Mouse (Mus musculus): ENCODE results near the gene Gstm3.
"Not testable (repeated sequence)": the region's sequence is repeated elsewhere in the genome, so short reads cannot be mapped to it uniquely, and the experiment has no call there.

The Gstm3 gene

DNA sequence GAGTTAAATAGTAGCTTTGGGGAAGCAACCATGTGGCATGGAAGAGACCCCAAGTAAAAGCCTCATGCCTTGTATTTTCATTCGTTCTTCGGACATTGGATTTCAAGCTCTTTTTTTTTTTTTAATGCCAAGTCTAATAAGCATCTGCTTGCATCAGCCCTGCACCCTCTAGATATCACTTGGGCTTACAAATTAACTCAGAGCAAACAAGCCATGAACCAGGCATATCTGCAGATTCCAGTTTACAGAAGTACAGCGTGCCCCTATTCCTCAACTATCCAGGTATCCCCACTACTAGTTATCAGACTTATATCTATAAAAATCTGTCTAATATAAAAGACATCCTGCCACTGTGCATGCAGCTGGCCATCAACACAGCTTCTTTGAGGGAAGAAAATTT is 3.0 kb upstream of the Gstm3 start:
- DNase-seq (ENCODE audit: low spot score), result no peak

DNA sequence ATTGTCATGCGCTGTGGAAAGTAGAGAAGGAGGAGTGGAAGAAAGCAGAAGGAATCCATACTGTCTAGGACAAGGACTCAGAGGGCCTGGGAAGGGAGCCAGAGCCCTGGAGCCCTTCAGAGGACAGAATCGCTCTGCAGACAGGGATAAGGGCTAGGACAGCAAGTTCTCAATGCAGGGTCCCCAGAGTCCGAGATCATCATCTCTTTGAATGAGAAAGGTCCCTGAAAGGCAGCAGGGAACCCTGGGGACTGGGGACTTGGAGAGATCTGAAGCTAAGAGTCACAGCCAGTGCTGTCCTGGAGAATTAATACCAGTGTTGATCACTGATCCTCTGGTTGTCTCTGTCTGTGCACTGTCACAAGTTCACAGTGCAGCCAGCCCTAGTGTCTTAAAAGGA is 2.0 kb upstream of the Gstm3 start:
- not testable (repeated sequence) for DNase-seq (ENCODE audit: low spot score)

DNA sequence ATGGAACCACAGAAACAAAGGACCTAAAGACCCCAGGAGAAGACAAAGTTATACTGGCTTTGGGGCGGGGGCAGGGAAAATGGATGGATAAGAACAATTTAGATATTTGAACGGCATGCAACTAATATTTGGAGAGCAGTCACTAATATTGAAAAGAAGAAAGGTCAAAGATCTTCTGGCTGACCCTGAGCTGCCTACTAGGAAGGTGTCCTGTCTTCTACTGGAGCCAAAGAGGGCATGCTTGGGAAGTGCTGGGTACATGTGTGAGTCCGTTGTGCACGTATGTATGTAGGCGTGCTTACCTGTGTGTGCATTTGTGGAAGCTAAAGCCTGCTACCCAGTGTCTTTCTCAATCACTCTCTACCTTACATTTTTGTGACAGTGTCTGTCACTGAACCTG is 2.5 kb downstream of the Gstm3 start:
- DNase-seq (ENCODE audit: low spot score), result no peak

DNA sequence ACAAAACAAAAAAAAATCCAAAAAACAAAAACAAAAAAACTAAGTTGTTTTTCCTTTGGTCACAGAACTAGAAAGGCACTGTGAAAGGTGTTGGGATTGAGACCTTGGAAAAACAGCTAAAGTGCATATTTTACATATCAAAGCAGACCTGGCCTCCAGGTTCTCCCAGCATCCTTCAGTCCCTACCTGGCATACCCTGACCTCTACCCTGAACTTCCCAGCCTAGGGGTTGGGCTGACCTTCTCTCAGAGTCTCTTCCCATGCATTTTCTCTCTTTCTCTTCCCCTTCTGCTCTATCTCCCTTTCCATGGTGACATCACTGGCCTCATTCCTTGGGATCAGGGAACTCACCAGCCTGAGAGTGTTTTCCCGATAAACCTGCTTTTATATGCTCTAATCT is 3.5 kb downstream of the Gstm3 start:
- no peak for DNase-seq (ENCODE audit: low spot score)

DNA sequence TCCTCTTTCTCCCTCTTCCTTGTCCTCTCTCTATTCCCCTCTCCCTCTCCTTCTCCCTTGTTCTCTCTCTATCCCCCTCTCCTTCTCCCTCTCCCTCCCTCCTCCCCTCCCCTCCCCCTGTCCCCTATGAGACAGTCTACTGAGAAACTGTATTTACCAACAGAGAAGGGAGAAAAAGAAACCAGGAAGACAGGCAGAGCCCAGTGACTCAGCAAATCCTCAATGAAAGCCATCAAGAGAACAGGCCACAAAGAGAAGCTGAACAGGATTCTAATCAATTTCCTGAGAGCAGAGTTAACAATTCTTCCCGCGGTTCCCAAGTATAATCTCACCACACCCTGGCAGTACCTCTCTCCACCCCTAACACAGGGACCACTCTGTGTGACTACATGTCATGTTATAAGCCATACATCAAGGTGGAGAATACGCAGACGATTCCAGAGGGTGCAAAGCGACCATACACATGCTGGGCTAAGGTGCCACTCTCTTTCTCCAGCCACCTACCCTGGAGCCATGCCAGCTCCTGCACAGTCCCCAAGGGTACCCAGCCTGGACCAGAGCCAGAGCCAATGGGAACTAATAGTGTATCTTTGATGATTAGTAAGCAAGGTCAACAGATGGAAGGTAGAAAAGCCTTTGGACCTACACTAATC is 4.3 kb downstream of the Gstm3 start:
- DNase-seq (ENCODE audit: low spot score), result no peak

DNA sequence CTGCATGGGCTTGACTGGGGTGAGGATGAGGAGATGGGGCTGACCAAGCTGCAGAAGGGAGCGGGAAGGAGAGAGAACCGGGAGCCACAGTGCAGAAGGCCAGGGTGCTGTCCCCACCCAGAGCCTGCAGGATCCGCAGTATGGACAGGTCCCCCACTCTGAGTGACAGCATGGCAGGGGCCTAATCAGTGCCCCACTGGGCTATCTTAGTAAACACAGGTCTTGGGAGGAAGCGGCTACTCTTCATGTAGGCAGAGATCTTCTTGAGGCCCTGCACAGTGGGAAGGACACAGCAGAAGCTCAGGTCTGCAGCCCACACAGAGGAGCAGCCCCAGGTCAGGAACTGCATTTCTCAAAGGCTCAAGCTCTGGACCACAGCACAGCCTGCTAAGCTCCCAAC is 5.1 kb downstream of the Gstm3 start:
- no peak for DNase-seq (ENCODE audit: low spot score)

DNA sequence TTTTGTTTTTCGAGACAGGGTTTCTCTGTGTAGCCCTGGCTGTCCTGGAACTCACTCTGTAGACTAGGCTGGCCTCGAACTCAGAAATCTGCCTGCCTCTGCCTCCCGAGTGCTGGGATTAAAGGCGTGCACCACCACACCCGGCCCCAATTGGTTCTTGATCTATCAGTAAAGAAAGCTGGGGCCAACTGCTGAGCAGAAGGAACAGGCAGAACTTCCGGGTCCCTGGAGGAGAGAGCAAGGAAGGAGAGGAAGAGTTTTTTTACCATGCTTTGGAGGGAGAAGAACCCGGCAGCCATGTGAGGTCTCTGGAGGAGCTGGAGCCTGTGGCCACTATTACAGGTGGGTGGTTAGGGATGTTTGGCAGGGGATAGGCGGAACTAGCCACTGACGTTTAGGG is 13.8 kb downstream of the Gstm3 start:
- not testable (repeated sequence) for DNase-seq (ENCODE audit: low spot score)

DNA sequence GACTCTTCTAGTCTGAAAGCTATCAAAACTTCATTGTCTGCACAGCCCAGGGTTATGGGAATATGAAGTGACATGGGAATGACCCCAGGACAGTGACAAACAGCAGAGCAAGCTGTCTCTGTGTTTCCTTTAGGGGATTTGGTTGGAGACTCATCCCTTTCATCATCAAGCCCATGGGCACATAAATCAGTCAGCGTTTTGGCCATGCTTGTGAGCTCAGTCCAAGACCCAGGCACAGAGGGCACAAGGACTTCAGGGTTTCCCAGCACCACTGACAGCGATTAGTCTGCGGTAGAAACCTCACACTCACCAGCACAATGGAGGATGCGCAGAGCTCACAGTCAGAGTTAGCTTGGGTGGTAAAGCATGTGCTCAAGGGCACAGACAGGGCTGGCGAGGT is 15.2 kb downstream of the Gstm3 start:
- no peak for DNase-seq (ENCODE audit: low spot score)

DNA sequence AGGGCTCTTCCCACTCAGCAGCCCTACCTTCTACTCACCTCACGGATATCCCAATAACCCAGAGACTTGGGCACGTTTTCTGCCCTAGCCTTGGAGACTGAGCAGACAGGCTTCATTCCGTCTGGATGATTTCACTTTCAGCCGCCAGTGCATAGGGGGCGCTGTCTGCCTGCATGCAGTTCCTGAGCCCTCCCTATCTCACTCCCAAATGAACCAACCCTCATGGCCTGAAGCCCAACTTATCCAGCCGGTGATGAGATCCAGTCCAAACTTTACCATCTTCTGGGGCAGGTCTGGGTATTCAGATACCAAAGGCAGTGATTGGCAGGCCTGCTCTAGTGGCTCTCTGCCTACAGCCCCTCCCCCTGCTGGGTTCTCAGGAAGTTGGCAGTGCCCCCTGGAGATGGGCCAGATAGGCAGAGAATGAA is 15.7 kb downstream of the Gstm3 start:
- peak; percentile 29 for DNase-seq (ENCODE audit: low spot score)

DNA sequence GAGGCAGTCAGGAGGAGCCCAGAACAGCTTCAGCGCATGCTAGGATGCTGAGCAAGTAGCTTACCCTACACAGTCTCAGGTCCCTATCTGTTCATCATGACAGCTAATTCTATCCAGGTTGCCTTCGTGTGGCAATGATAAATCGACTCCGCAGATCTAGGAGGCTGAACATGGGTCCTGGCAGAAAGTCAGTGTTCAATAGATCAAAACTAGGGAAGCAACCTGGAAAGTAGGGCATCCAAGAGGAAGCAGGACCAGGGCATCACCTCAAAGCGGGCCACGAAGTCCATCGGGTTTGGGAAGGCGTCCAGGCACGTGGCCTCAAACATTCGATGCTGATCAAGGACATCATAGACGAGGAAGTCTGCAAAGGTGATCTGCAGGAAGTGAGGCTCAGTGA is 18.6 kb downstream of the Gstm3 start:
- DNase-seq (ENCODE audit: low spot score), result no peak

DNA sequence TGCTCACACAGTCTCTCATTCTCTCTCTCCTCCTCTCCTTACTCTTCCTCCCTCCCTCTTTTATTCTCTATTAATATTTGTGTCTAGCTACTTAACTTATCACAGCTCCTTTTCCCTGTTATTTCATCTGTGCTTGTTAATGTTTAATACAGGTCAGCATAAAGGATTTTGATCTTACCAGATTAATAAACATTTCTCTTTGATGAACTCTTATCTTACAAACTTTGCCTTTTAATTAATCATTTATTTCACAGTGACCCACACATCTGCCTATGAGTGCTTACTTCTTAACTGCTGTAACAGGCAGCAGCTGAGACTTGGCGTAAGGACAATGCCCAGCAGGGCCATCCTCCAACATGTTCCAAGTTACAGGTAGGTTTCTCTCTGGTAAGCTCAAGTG is 19.6 kb downstream of the Gstm3 start:
- not testable (repeated sequence) for DNase-seq (ENCODE audit: low spot score)

DNA sequence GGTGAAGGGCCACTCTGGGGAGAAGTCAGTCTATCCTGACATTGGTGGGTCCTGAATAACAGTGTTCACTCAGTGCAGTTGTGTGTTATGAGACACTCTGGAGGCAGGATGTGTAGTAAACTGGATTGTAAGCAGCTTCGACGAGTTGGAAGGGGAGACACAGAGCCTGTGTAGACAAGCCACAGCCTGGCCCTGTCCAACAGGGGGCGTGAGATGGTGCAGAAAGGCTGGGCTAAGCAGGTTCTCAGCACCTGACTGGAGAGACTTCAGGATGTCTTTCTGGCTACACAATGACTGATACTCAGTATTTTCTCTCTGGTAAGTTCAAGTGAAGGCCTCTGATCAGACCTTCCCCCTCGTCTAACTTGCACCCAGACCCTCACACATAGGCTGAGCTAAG is 23.4 kb downstream of the Gstm3 start:
- DNase-seq (ENCODE audit: low spot score), result no peak

DNA sequence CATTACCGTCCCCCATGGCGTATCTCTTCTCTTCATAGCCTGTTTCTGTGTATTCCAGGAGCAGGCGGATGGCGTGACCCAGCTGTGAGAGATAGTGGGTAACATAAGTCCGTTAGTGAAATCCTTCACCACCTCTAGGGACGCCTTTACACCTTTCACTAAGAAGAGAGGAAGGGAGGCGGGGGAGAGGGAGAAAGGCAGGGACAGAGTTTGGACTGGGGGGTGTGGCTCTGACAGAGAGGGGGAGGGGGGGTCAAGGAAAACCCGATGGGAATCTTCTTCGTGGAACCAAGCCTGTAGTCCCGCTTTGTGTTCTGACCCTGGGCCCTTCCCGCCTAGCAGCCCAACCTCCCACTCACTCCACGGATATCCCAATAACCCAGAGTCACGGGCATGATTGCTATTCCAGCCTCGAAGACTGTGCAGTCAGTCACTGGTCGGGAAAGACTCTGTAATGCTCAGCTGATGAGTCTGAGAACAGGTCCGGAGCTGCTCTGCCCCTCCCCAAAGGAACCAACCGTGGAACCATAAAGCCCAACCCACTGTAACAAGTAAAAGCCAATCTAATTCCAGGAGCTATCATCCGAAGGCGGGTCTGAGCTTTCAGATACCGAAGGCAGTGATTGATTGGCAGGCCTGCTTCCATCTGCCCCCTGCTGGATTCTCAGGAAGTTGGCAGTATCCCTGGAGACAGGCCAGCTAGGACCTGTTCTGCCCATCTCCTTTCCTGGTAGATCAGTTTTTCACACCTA is 25.7 kb downstream of the Gstm3 start, which contains the start of gene Gstm6:
Gene Gstm6, minus strand, starts transcription at position 511 of the 752 bp plus-strand sequence.
- no peak for DNase-seq (ENCODE audit: low spot score)

DNA sequence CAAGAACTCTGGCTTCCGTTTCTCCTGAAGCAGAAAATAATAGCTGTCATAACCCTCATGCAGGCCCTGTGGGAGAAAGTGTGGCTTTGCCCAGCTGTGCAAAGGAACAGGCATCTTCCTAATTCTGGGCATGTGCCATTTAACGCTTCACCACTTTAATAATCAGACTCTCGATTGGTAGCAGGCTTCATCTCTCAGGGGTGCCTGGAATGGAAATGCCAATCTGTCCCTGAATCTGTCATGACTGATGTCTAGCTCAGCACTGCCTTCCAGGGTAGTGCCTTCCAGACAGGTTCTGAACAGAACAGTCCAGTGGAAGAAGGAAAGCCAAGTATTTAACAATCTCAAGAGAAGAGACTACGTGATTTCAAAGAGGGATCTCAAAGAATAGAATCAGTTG is 27.8 kb downstream of the Gstm3 start:
- DNase-seq (ENCODE audit: low spot score), result no peak

DNA sequence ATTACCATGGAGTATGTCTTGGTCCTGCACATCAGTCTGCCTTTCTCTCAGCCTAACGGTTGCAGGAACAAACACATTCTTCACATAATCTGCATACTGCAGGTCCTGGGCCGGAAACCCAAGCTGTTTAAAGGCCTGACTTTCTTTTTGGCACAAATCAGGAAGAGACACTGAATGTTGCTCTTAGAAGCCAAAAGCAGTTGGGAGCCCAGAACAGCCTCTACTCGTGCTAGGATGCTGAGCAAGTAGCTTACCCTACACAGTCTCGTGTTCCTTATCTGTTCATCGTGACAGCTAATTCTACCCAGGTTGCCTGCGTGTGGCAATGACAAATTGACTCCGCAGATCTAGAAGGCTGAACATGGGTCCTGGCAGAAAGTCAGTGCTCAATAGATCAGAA is 28.6 kb downstream of the Gstm3 start:
- no peak for DNase-seq (ENCODE audit: low spot score)

DNA sequence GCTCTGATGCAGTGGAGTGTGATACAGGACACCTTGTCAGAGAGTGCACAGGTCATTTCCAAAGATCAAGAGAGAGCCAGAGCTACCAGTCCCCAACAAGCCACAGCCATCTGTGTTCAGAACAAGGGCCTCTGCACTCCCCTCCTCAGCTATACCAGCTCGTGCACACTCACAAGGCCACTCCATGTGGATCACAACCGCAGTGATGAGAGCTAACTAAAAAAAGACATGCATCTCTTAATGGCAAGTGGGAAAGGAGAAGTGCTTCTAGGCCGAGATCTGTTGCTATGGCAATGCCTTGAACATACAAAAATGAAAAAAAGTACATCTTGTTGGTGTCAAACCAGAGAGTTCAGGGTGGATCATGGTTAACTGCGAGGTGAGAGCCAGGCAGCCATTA is 29.3 kb downstream of the Gstm3 start:
- DNase-seq (ENCODE audit: low spot score), result no peak

DNA sequence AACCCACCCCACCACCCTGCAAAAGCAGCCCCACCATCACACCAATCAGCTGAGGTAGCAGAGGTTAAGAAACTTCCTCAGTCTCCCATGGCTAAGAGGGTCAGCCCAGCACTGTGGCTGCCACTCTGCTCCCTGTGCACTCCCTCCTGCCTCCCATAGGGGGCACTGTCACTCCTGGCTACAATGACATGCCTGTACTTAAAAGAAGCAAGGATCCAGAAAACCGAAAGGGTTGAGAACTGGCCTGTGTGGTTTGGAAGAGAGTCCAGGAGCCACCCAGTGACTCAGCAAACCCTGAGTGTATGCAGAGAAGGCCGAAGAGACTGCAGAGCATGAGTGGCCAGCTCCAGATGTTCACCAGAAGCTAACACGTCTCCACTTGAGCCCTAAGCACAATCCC is 29.7 kb downstream of the Gstm3 start:
- DNase-seq (ENCODE audit: low spot score), result peak; percentile 36

DNA sequence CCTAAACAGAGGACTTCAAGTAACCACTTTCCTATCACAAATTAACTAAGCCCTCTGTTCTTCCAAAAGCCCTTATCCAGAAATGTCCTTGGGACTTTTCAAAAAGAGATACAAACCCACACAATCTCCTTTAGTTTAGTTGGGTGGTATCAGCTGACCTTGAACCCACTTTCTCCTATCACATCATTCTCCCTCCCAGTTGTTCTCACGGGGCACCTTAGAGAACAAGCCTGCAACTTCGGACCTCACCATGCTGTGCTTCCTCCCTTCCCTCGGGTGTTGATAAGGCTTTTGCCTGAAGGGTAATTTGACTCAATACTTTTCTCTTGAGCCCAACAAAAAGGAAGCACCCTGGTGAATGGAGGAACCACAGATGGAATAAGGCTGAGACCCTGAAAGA is 33.2 kb downstream of the Gstm3 start:
- no peak for DNase-seq (ENCODE audit: low spot score)

DNA sequence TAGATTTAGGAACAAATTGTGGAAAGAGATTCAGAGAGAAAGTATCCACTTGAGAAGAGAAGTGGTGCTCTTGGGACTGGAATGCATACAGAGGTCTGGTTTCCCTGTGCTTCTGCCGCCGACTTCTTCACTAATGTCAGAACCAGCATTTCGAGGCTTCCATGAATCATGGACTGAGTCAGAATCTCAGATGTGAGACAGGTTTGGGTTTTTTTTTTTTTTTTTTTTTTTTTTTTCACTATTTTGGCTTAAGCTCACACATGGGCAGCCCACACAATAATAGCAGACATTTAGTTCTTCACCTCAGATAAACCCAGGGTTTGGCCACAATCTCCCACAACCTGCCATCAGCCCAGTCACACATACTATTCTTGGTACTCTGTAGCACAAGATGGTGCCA is 33.8 kb downstream of the Gstm3 start:
- no peak for DNase-seq (ENCODE audit: low spot score)

DNA sequence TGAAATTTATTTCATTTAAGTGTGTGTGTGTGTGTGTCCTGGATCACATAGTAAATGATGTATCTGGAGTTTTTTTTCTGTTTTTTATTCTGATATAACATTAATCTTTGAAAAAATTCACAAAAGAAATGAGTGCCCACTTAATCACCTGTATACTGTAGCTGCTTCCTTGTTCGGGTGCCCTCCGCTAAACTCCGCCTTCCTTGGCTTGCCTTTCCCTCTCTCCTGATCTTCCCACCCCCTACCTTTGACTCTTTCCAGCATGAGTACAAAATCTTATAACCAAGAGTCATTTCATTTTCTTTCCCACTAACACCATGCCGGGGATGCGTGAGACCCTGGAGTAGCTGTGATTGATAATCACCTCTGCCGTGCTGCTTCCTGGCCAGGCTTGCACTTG is 37.0 kb downstream of the Gstm3 start:
- DNase-seq (ENCODE audit: low spot score), result no peak

DNA sequence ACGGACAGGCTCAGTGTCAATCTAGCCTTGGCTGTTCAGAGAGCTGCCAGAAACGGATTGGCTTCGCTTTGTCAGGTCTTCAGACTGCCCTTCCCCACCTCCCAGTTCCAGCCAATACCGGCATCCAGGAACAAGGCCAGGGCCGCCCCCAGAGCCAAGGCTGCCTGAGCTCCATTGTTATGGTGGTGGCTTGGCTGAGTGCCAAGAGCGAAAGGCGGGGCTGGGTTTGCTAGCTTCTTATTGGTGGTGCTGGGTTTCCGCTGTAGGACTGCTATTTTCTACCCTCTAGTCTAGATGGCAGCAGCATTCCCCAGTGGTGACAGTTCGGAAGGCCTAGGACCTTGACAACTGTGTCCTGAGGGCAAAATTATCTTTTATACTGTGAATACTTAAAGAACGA is 37.4 kb downstream of the Gstm3 start, which contains the start of gene Gstm7:
Gene Gstm7, minus strand, starts transcription at position 148 of the 400 bp plus-strand sequence.
- DNase-seq (ENCODE audit: low spot score), result peak; percentile 94

DNA sequence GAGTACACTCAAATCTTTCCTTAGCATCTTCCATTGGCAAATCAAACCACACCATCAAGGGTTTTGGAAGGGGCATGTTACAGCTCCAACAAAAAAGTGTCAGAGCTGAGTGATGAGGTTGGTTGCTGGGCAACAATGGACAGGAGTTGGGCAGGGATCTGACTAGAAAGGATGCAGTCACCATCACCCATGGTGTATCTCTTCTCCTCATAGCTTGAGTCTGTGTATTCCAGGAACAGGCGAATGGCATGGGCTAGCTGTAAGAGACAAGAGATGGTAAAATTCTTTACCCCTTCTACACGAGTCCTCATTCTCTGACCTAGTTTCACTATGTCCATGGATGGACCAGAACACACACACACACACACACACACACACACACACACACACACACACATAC is 37.9 kb downstream of the Gstm3 start:
- DNase-seq (ENCODE audit: low spot score), result no peak

DNA sequence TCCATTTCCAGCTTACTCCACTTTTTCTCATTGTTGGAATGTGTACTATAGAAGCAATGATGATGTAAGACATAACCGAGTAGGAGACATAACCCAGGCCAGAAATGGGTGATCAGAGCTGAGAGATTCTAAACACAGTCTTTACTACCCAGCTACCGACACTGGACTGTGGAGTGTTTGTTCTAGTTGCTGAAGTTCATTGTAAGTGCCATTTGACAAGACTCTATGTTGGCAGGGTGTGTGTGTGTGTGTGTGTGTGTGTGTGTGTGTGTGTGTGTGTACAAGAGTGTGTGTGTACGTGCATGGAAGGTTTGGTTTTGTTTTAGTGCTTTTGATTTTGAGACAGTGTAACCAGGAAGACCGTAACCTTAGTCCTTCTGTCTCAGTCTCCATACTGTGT is 39.4 kb downstream of the Gstm3 start:
- DNase-seq (ENCODE audit: low spot score), result no peak

DNA sequence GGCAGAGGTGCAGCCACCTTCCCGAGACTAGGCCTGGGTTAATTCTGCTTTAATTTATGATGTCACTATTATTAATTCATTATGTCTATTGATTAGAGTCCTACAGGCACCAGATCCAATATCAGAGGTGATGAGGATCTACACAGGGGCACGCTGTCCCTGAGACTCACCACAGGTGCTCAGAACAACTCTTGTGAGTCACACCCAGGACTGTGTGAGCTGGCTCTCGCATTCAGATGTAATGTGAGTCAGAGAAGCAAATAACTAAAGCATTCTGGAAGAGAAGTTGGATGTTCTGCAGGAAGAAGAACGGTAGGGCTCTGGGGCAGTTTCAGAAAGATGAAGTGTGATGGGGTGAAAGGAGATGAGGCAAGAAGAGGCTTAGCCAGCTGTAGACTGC is 39.8 kb downstream of the Gstm3 start:
- DNase-seq (ENCODE audit: low spot score), result no peak
